In the genomic region with DNA sequence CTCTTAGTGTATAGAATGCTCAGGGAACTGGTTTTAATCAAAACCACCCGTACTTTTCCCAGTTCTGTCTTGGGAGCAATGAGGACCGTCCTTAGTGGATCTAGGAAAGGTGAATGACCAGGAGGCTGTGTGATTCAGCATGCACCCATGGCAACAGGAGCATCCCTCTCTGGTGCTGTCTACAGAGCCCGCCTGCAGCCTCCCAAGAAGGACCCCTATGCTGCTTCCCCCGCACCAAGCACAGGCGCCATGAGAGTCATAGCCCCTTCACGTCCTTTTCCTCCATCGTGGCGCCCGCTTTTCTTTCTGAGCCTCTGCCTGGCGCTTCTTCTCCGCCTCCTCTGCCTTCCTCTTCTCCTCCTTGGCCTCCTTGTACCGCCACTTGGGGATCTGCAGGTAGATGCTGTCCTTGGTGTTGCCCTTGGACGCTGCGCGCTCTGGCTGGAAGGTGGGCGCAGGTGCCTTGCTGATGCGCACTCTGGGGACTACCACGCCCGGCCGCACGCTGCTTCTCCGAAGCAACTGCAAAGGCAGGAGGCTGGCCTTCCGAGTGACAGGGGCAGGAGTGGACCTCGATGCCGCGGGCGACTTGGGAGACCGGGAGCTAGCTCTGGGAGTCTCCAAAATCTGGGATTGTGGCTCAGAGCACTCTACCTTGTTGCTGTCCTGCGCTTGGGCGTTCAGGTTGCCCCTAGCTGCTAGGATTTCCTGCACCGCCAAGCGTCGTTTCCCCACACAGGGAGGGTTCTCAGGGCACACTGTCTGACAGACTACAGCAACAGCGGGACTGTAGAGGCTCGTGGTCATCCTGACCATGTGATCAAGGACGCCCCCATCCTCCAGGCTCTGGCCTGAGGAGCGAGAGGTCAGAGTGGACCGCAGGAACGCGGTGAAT, we compare ENCODE assay signal across 11 mouse cellular contexts.
DNase-seq lines count a peak whose midpoint lies in the region; ATAC-seq lines count a peak whose summit lies in the region.
"Had no signal": no experiment of that assay in that cellular context is flagged by ENCODE, and none has a peak within 500 bp of the region (broad histone marks: within the 10 kb centered on the region; RNA-seq: fewer than 3 reads in every experiment).

No protein-coding gene starts in this region.

- WGBS in lung, embryonic 15.5 days: 11% methylated on average over 40 of the region's 40 CpGs
- WGBS in forebrain, embryonic 11.5 days: 8% methylated on average over 40 of the region's 40 CpGs
- WGBS in limb, embryonic 11.5 days: 6% methylated on average over 40 of the region's 40 CpGs
- WGBS in stomach, embryonic 15.5 days: 11% methylated on average over 40 of the region's 40 CpGs

- H3K4me2 ChIP-seq in lung, embryonic 15.5 days: peak overlapping the region; percentile 13; the same call in 1 of the 2 replicates
- peak overlapping the region; percentile 51 for H3K4me2 ChIP-seq in forebrain, embryonic 11.5 days (ENCODE audit: low read depth, low read length, severe bottlenecking)
- peak overlapping the region; percentile 42 for H3K4me2 ChIP-seq in limb, embryonic 11.5 days (ENCODE audit: low read depth, severe bottlenecking)
- peak overlapping the region; percentile 32 for H3K4me2 ChIP-seq in stomach, embryonic 15.5 days

- H3K4me1 ChIP-seq in lung, embryonic 15.5 days: no peaks in the 10 kb centered on the region
- H3K4me1 ChIP-seq in forebrain, embryonic 11.5 days (replicated peaks; ENCODE audit: control insufficient read depth, insufficient read depth, low read length): peaks cover 5% of the 10 kb centered on the region; the same call in 1 of the 2 replicates
- peaks cover 15% of the 10 kb centered on the region; the same call in 1 of the 2 replicates for H3K4me1 ChIP-seq in limb, embryonic 11.5 days (ENCODE audit: control insufficient read depth, insufficient read depth, low read length)
- peaks cover 3% of the 10 kb centered on the region; the same call in 1 of the 2 replicates for H3K4me1 ChIP-seq in stomach, embryonic 15.5 days

- no peak overlapping the region for H3K27ac ChIP-seq in lung, embryonic 15.5 days
- no peak overlapping the region for H3K27ac ChIP-seq in forebrain, embryonic 11.5 days (ENCODE audit: low read depth, low read length)
- no peak overlapping the region for H3K27ac ChIP-seq in limb, embryonic 11.5 days (replicated peaks; ENCODE audit: low read depth, low read length)
- H3K27ac ChIP-seq in stomach, embryonic 15.5 days: no peak overlapping the region

- no peaks in the 10 kb centered on the region for H3K9me3 ChIP-seq in lung, embryonic 15.5 days
- H3K9me3 ChIP-seq in forebrain, embryonic 11.5 days (ENCODE audit: control insufficient read depth, low read length): no peaks in the 10 kb centered on the region
- H3K9me3 ChIP-seq in limb, embryonic 11.5 days (ENCODE audit: control insufficient read depth, low read length): no peaks in the 10 kb centered on the region
- no peaks in the 10 kb centered on the region for H3K9me3 ChIP-seq in stomach, embryonic 15.5 days

- ATAC-seq in lung, embryonic 15.5 days (ENCODE audit: borderline replicate concordance, extremely low read depth, low FRiP score, low TSS enrichment): 0 out of 2 replicates have a peak, but pooled peaks have one; percentile 14
- no peak for ATAC-seq in forebrain, embryonic 11.5 days (replicated peaks; ENCODE audit: low FRiP score)
- ATAC-seq in limb, embryonic 11.5 days (ENCODE audit: insufficient number of reproducible peaks, low FRiP score, low TSS enrichment, low read depth): no peak
- ATAC-seq in stomach, embryonic 15.5 days (ENCODE audit: insufficient read depth, low FRiP score, low read depth): no peak
- ATAC-seq in cerebellum, adult (ENCODE audit: insufficient number of reproducible peaks, low FRiP score, low TSS enrichment): no peak
- ATAC-seq: Patski had no signal

- H3K36me3 ChIP-seq in lung, embryonic 15.5 days: no peaks in the 10 kb centered on the region
- H3K36me3 ChIP-seq in forebrain, embryonic 11.5 days (ENCODE audit: control insufficient read depth, insufficient read depth, low read length): no peaks in the 10 kb centered on the region
- H3K36me3 ChIP-seq in limb, embryonic 11.5 days (ENCODE audit: control insufficient read depth, insufficient read depth, low read length): no peaks in the 10 kb centered on the region
- H3K36me3 ChIP-seq in stomach, embryonic 15.5 days: no peaks in the 10 kb centered on the region

- H3K27me3 ChIP-seq in lung, embryonic 15.5 days: peaks cover 32% of the 10 kb centered on the region
- peaks cover 23% of the 10 kb centered on the region for H3K27me3 ChIP-seq in forebrain, embryonic 11.5 days (ENCODE audit: control insufficient read depth, insufficient read depth, low read length)
- H3K27me3 ChIP-seq in limb, embryonic 11.5 days (ENCODE audit: control insufficient read depth, insufficient read depth, low read length): peaks cover 20% of the 10 kb centered on the region
- H3K27me3 ChIP-seq in stomach, embryonic 15.5 days (replicated peaks): peaks cover 35% of the 10 kb centered on the region
- H3K27me3 ChIP-seq: Patski had no signal

- no peak overlapping the region for H3K9ac ChIP-seq in lung, embryonic 15.5 days
- peak overlapping the region; percentile 23; the same call in 1 of the 2 replicates for H3K9ac ChIP-seq in forebrain, embryonic 11.5 days (ENCODE audit: low read length)
- peak overlapping the region; percentile 17; the same call in 1 of the 2 replicates for H3K9ac ChIP-seq in limb, embryonic 11.5 days (ENCODE audit: low read length)
- no peak overlapping the region for H3K9ac ChIP-seq in stomach, embryonic 15.5 days

- no peak for DNase-seq in lung, postnatal 25 days (ENCODE audit: low spot score)
- DNase-seq in forebrain, embryonic 11.5 days (ENCODE audit: low spot score): peak; percentile 68
- DNase-seq in limb, embryonic 11.5 days (ENCODE audit: low spot score): peak; percentile 48
- no peak for DNase-seq in adipocyte (ENCODE audit: low spot score)
- DNase-seq in urinary bladder, postnatal 25 days (ENCODE audit: low spot score): no peak
- DNase-seq: lung, postnatal 10 days; thymus, postnatal 4 days had no signal

- no peak overlapping the region for H3K4me3 ChIP-seq in lung, embryonic 15.5 days
- H3K4me3 ChIP-seq in forebrain, embryonic 11.5 days (ENCODE audit: low read depth, low read length): peak overlapping the region; percentile 21
- 0 out of 2 replicates have a peak overlapping the region, but pooled peaks have one; percentile 12 for H3K4me3 ChIP-seq in limb, embryonic 11.5 days (ENCODE audit: low read depth, low read length)
- peak overlapping the region; percentile 7; the same call in 1 of the 2 replicates for H3K4me3 ChIP-seq in stomach, embryonic 15.5 days (replicated peaks)

Comparison
In these comparisons a context has a peak if more than half of its experiments do, and no peak if none do; other contexts are left out.
1. H3K9ac ChIP-seq: peak in forebrain, embryonic 11.5 days (single experiment) and limb, embryonic 11.5 days (single experiment); none in lung, embryonic 15.5 days (single experiment) and stomach, embryonic 15.5 days (single experiment).
2. DNase-seq: peak in forebrain, embryonic 11.5 days (single experiment) and limb, embryonic 11.5 days (single experiment); none in lung, postnatal 25 days (single experiment), adipocyte (single experiment) and urinary bladder, postnatal 25 days (single experiment).
3. Peak in every context shown above with its lines, with median percentiles within 50 percentile points of each other: H3K4me2 ChIP-seq.